8 mouse cellular contexts compared by ENCODE assay signal in the genomic region with DNA sequence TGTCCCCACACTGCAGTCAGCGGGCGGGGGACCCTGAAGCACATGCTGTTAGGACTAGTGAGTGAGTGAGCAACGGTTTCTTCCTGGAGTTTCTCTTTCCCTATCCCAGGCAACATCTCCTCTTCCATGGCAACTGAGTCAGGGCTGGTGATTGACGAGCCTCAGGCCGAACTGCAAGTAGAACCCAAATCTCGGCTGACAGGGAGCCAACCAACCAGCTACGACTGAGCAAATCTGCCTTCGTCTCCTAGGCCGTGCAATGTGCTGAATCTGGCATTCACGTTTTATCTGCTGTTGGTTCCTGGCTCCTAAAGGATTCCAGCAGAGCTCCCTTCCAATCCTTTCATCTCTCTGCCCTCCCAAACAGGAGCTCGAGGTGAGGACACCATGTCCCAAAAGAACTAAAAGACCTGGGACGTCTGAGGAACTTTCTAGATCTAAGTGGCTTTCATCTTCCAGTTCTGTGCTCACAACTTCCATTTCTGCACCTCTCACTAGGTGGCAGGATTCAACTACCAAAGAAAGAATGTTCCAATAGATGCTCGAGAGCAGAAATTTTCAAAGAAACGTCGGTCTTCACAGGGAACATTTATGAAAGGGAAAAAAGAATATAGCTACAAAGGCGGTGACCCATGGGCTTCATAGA. TPM values are rescaled to one million over a fixed set of nuclear protein-coding genes. Genes with fewer than 3 reads are reported as not detected.
DNase-seq lines count a peak whose midpoint lies in the region; ATAC-seq and TF ChIP-seq lines count a peak whose summit lies in the region.

No protein-coding gene starts in this region.

- H3K9ac ChIP-seq in limb, embryonic 11.5 days (ENCODE audit: low read length): no peak overlapping the region
- peak overlapping the region; percentile 19; the same call in 1 of the 2 replicates for H3K9ac ChIP-seq in embryonic facial prominence, embryonic 11.5 days (replicated peaks; ENCODE audit: low read length)

- no peak overlapping the region for H3K4me3 ChIP-seq in limb, embryonic 11.5 days (ENCODE audit: low read depth, low read length)
- no peak overlapping the region for H3K4me3 ChIP-seq in limb, embryonic 10.5 days
- H3K4me3 ChIP-seq in embryonic facial prominence, embryonic 11.5 days (ENCODE audit: low read depth, low read length): no peak overlapping the region
- no peak overlapping the region for H3K4me3 ChIP-seq in myocyte

- DNase-seq in limb, embryonic 11.5 days (ENCODE audit: low spot score): peak; percentile 32
- DNase-seq in limb, embryonic 10.5 days (ENCODE audit: low spot score): no peak
- DNase-seq in MN1 (ENCODE audit: low spot score): peak; percentile 56
- peak; percentile 67 for DNase-seq in embryonic facial prominence, embryonic 11.5 days (ENCODE audit: low spot score)
- DNase-seq in induced T-regulatory cell, adult 2 months (ENCODE audit: low read depth): peak; percentile 29
- DNase-seq in left cerebral cortex, adult 11 months (ENCODE audit: low spot score): peak; percentile 15
- DNase-seq in urinary bladder, postnatal 10 days (ENCODE audit: low spot score): no peak

- no peak overlapping the region for H3K4me2 ChIP-seq in limb, embryonic 11.5 days (ENCODE audit: low read depth, severe bottlenecking)
- no peak overlapping the region; the same call in none of the 2 replicates for H3K4me2 ChIP-seq in embryonic facial prominence, embryonic 11.5 days (ENCODE audit: low read depth, low read length)
- H3K4me2 ChIP-seq in myocyte (ENCODE audit: low read depth): peak overlapping the region; percentile 51

- H3K27me3 ChIP-seq in limb, embryonic 11.5 days (ENCODE audit: control insufficient read depth, insufficient read depth, low read length): no peaks in the 10 kb centered on the region
- H3K27me3 ChIP-seq in limb, embryonic 10.5 days (ENCODE audit: low read depth, poor library complexity, severe bottlenecking): peaks cover 41% of the 10 kb centered on the region
- no peaks in the 10 kb centered on the region for H3K27me3 ChIP-seq in embryonic facial prominence, embryonic 11.5 days (ENCODE audit: control insufficient read depth, insufficient read depth, low read length)
- H3K27me3 ChIP-seq in myocyte (ENCODE audit: control insufficient read depth, insufficient read depth, insufficient read length): no peaks in the 10 kb centered on the region

- no peak for ATAC-seq in limb, embryonic 11.5 days (ENCODE audit: insufficient number of reproducible peaks, low FRiP score, low TSS enrichment, low read depth)
- no peak for ATAC-seq in embryonic facial prominence, embryonic 11.5 days (replicated peaks; ENCODE audit: insufficient number of reproducible peaks, low FRiP score, low TSS enrichment, low read depth)

- no peaks in the 10 kb centered on the region for H3K79me2 ChIP-seq in myocyte (ENCODE audit: control insufficient read depth, insufficient read depth)

- no peak for TF ChIP-seq POLR2A in myocyte (IDR thresholded peaks at IDR 0.05; ENCODE audit: insufficient read length, low read depth)

- H3K36me3 ChIP-seq in limb, embryonic 11.5 days (ENCODE audit: control insufficient read depth, insufficient read depth, low read length): no peaks in the 10 kb centered on the region
- no peaks in the 10 kb centered on the region for H3K36me3 ChIP-seq in limb, embryonic 10.5 days
- no peaks in the 10 kb centered on the region for H3K36me3 ChIP-seq in embryonic facial prominence, embryonic 11.5 days (replicated peaks; ENCODE audit: control insufficient read depth, insufficient read depth, low read depth, low read length)
- H3K36me3 ChIP-seq in myocyte (ENCODE audit: control insufficient read depth, insufficient read depth): no peaks in the 10 kb centered on the region

- H3K9me3 ChIP-seq in limb, embryonic 11.5 days (ENCODE audit: control insufficient read depth, low read length): no peaks in the 10 kb centered on the region
- H3K9me3 ChIP-seq in limb, embryonic 10.5 days (replicated peaks): no peaks in the 10 kb centered on the region
- no peaks in the 10 kb centered on the region for H3K9me3 ChIP-seq in embryonic facial prominence, embryonic 11.5 days (replicated peaks; ENCODE audit: control insufficient read depth, low read length)

- no peak overlapping the region for H3K27ac ChIP-seq in limb, embryonic 11.5 days (replicated peaks; ENCODE audit: low read depth, low read length)
- H3K27ac ChIP-seq in limb, embryonic 10.5 days: no peak overlapping the region
- no peak overlapping the region for H3K27ac ChIP-seq in embryonic facial prominence, embryonic 11.5 days (replicated peaks; ENCODE audit: low read depth, low read length)

- WGBS in limb, embryonic 11.5 days: 52% methylated on average over 16 of the region's 16 CpGs
- WGBS in limb, embryonic 10.5 days: 57% methylated on average over 16 of the region's 16 CpGs
- WGBS in embryonic facial prominence, embryonic 11.5 days: 44% methylated on average over 16 of the region's 16 CpGs

- H3K4me1 ChIP-seq in limb, embryonic 11.5 days (ENCODE audit: control insufficient read depth, insufficient read depth, low read length): 0 out of 2 replicates have a peak, but pooled peaks cover 2% of the 10 kb centered on the region
- H3K4me1 ChIP-seq in limb, embryonic 10.5 days: peaks cover 22% of the 10 kb centered on the region
- no peaks in the 10 kb centered on the region for H3K4me1 ChIP-seq in embryonic facial prominence, embryonic 11.5 days (ENCODE audit: control insufficient read depth, insufficient read depth, low read length)

- H3ac ChIP-seq in myocyte (ENCODE audit: control insufficient read depth, insufficient read length): no peak overlapping the region

TF ChIP-seq in myocyte, 11 proteins besides CTCF, POLR2A, EP300 and RAD21:
- TF ChIP-seq TCF12 (IDR thresholded peaks at IDR 0.05; ENCODE audit: insufficient read depth, poor library complexity, severe bottlenecking): no peak
- TF ChIP-seq E2F4 (IDR thresholded peaks at IDR 0.05; ENCODE audit: insufficient read depth): no peak
- TF ChIP-seq TCF3 (IDR thresholded peaks at IDR 0.05; ENCODE audit: insufficient read length, low read depth): no peak
- TF ChIP-seq REST (IDR thresholded peaks at IDR 0.05; ENCODE audit: insufficient read depth, insufficient read length): no peak
- no peak for TF ChIP-seq MAX (IDR thresholded peaks at IDR 0.05; ENCODE audit: low read depth)
- no peak for TF ChIP-seq USF1 (IDR thresholded peaks at IDR 0.05; ENCODE audit: low read depth)
- TF ChIP-seq MYOD1 (IDR thresholded peaks at IDR 0.05; ENCODE audit: control insufficient read depth in 1 of 3, insufficient read length in 2 of 3, low read depth in 2 of 3): no peak
- TF ChIP-seq POLR2AphosphoS2 (IDR thresholded peaks at IDR 0.05; ENCODE audit: insufficient read length, low read depth): no peak
- no peak for TF ChIP-seq SRF (IDR thresholded peaks at IDR 0.05; ENCODE audit: control insufficient read depth, insufficient read length, low read depth)

RNA-seq across cellular contexts. Expression of a gene that starts 1.6 kb away (rescaled TPM):
- polyA plus RNA-seq in limb, embryonic 11.5 days (2014; fragmentation: Nextera tagmentation; extraction: Ambion mirVana): 3.3 and 4.2 TPM in 2 replicates
- polyA plus RNA-seq in limb, embryonic 10.5 days (2016; fragmentation: Nextera tagmentation; extraction: Ambion mirVana): 0.87 and 2.7 TPM in 2 replicates
- 6.5 and 7.3 TPM in 2 replicates for polyA plus RNA-seq in embryonic facial prominence, embryonic 11.5 days (2014; fragmentation: Nextera tagmentation; extraction: Ambion mirVana)
- 24.4 TPM for polyA plus RNA-seq in myocyte (2012; fragmentation: generic; extraction: Trizol)

RNA-seq across cellular contexts. Expression of a gene that starts 32.9 kb away (rescaled TPM):
- polyA plus RNA-seq in limb, embryonic 11.5 days (2014; fragmentation: Nextera tagmentation; extraction: Ambion mirVana): 29.3 and 29.4 TPM in 2 replicates
- polyA plus RNA-seq in limb, embryonic 10.5 days (2016; fragmentation: Nextera tagmentation; extraction: Ambion mirVana): 12.5 and 19.4 TPM in 2 replicates
- 35.8 and 38.3 TPM in 2 replicates for polyA plus RNA-seq in embryonic facial prominence, embryonic 11.5 days (2014; fragmentation: Nextera tagmentation; extraction: Ambion mirVana)
- 36.8 TPM for polyA plus RNA-seq in myocyte (2012; fragmentation: generic; extraction: Trizol)

Comparison
In these comparisons a context has a peak if more than half of its experiments do, and no peak if none do; other contexts are left out.
1. DNase-seq: peak in limb, embryonic 11.5 days (single experiment), MN1 (single experiment), embryonic facial prominence, embryonic 11.5 days (single experiment), induced T-regulatory cell, adult 2 months (single experiment) and left cerebral cortex, adult 11 months (single experiment); none in limb, embryonic 10.5 days (single experiment) and urinary bladder, postnatal 10 days (single experiment).